Mouse (Mus musculus) kidney, postnatal 4 days (tissue): ENCODE measurements around the gene Ankfy1.
"Not testable (repeated sequence)": the region's sequence is repeated elsewhere in the genome, so short reads cannot be mapped to it uniquely, and the experiment has no call there.

Source experiments
- DNase-seq, 2 experiments: peaks; one replicate each; pipeline ENCODE4 v3.0.0; 2021; ENCODE audit warnings: mixed read lengths in 2 of 2

The Ankfy1 gene

GRCm38 (mm10) chr11:72723165-72723564, 33.4 kb downstream of the Ankfy1 start:
- no peak for DNase-seq

- no peak for DNase-seq
Measured at GRCm38 (mm10) chr11:72723871-72724270, 34.1 kb downstream of the Ankfy1 start.

- DNase-seq = peak in 1 of 2 experiments; percentile 32
Measured at GRCm38 (mm10) chr11:72726023-72726422, 36.2 kb downstream of the Ankfy1 start.

GRCm38 (mm10) chr11:72733736-72734135, 43.9 kb downstream of the Ankfy1 start:
- no peak for DNase-seq

GRCm38 (mm10) chr11:72734840-72735518, 45.2 kb downstream of the Ankfy1 start:
- DNase-seq = no peak

- DNase-seq = no peak
Measured at GRCm38 (mm10) chr11:72735519-72735860, 45.7 kb downstream of the Ankfy1 start.

- DNase-seq = peak; percentile 9 to 10
Measured at GRCm38 (mm10) chr11:72736320-72736719, 46.5 kb downstream of the Ankfy1 start.

- peak; percentile 10 to 14 for DNase-seq
Measured at GRCm38 (mm10) chr11:72737517-72737916, 47.7 kb downstream of the Ankfy1 start.

- DNase-seq = no peak
Measured at GRCm38 (mm10) chr11:72739048-72739447, 49.2 kb downstream of the Ankfy1 start.

- DNase-seq = no peak
Measured at GRCm38 (mm10) chr11:72751956-72752355, 62.1 kb downstream of the Ankfy1 start.

GRCm38 (mm10) chr11:72758316-72758715, 68.5 kb downstream of the Ankfy1 start:
- no peak for DNase-seq

- DNase-seq = no peak
Measured at GRCm38 (mm10) chr11:72759581-72759980, 69.8 kb downstream of the Ankfy1 start.

- no peak for DNase-seq
Measured at GRCm38 (mm10) chr11:72760781-72761180, 71.0 kb downstream of the Ankfy1 start.

- no peak for DNase-seq
Measured at GRCm38 (mm10) chr11:72764270-72764669, 74.5 kb downstream of the Ankfy1 start.

GRCm38 (mm10) chr11:72767716-72768115, 77.9 kb downstream of the Ankfy1 start:
- DNase-seq = no peak

GRCm38 (mm10) chr11:72769061-72769460, 79.3 kb downstream of the Ankfy1 start:
- no peak for DNase-seq

GRCm38 (mm10) chr11:72770324-72770723, 80.5 kb downstream of the Ankfy1 start:
- no peak for DNase-seq

- DNase-seq = no peak
Measured at GRCm38 (mm10) chr11:72770816-72771215, 81.0 kb downstream of the Ankfy1 start.

- DNase-seq = no peak
Measured at GRCm38 (mm10) chr11:72771461-72771860, 81.7 kb downstream of the Ankfy1 start.

- DNase-seq = not testable (repeated sequence)
Measured at GRCm38 (mm10) chr11:72772611-72773010, 82.8 kb downstream of the Ankfy1 start.

GRCm38 (mm10) chr11:72778957-72779356, 89.2 kb downstream of the Ankfy1 start:
- no peak for DNase-seq

GRCm38 (mm10) chr11:72782103-72782502, 92.3 kb downstream of the Ankfy1 start:
- DNase-seq = no peak

GRCm38 (mm10) chr11:72782503-72782902, 92.7 kb downstream of the Ankfy1 start:
- no peak for DNase-seq

- DNase-seq = no peak
Measured at GRCm38 (mm10) chr11:72792033-72792432, 102.2 kb downstream of the Ankfy1 start.

GRCm38 (mm10) chr11:72795149-72795454, 105.3 kb downstream of the Ankfy1 start:
- no peak for DNase-seq
